Mouse (Mus musculus) MEL (cell line): ENCODE results near the gene Srsf10.

Experiments
- CHD2 ChIP-seq: IDR thresholded peaks from 2 replicates; pipeline ENCODE4 v1.6.1; 2011; ENCODE audit warnings: low read length, improper control_type of control experiment
- CTCF ChIP-seq, 3 experiments: IDR thresholded peaks in 2 of 3; conservative IDR thresholded peaks in 1 of 3; 2 replicates each; pipeline ENCODE4 v1.5.1; 2011 to 2012; ENCODE audit warnings: low read length in 3 of 3, low read depth in 2 of 3, mild to moderate bottlenecking in 2 of 3, improper control_type of control experiment in 1 of 3, inconsistent platforms in 1 of 3, mixed read lengths in 1 of 3, moderate library complexity in 1 of 3; ENCODE audit not compliant: control insufficient read depth in 1 of 3, insufficient read depth in 1 of 3, poor library complexity in 1 of 3, severe bottlenecking in 1 of 3
- E2F4 ChIP-seq: IDR thresholded peaks from 2 replicates; pipeline ENCODE4 v1.6.1; 2011; ENCODE audit warnings: low read depth, low read length, improper control_type of control experiment, borderline replicate concordance
- ETS1 ChIP-seq: IDR thresholded peaks from 2 replicates; pipeline ENCODE4 v1.6.1; 2012; ENCODE audit warnings: low read depth, mild to moderate bottlenecking, inconsistent platforms, low read length, improper control_type of control experiment, moderate library complexity
- MAX ChIP-seq: IDR thresholded peaks from 2 replicates; pipeline ENCODE4 v1.6.1; 2011; ENCODE audit warnings: low read length, improper control_type of control experiment
- MYC ChIP-seq: IDR thresholded peaks from 2 replicates; pipeline ENCODE4 v1.6.1; 2011; ENCODE audit warnings: low read depth, mild to moderate bottlenecking, low read length, improper control_type of control experiment, moderate library complexity
- POLR2A ChIP-seq, 2 experiments: IDR thresholded peaks; 2 replicates each; pipeline ENCODE4 v1.6.1; 2011 to 2012; ENCODE audit warnings: low read length in 2 of 2, mild to moderate bottlenecking in 2 of 2, control low read depth in 1 of 2, improper control_type of control experiment in 1 of 2, low read depth in 1 of 2, moderate library complexity in 1 of 2; ENCODE audit not compliant: control insufficient read depth in 1 of 2, insufficient read depth in 1 of 2, poor library complexity in 1 of 2
- USF2 ChIP-seq, 2 experiments: IDR thresholded peaks; 2 replicates each; pipeline ENCODE4 v1.6.1; 2011 to 2012; ENCODE audit warnings: improper control_type of control experiment in 2 of 2, low read length in 2 of 2, borderline replicate concordance in 1 of 2, inconsistent platforms in 1 of 2, low read depth in 1 of 2, mild to moderate bottlenecking in 1 of 2; ENCODE audit not compliant: insufficient read depth in 1 of 2
- ZMIZ1 ChIP-seq: IDR thresholded peaks from 2 replicates; pipeline ENCODE4 v1.6.1; 2012; ENCODE audit warnings: low read depth, mild to moderate bottlenecking, inconsistent platforms, low read length, improper control_type of control experiment, moderate library complexity

DNA sequence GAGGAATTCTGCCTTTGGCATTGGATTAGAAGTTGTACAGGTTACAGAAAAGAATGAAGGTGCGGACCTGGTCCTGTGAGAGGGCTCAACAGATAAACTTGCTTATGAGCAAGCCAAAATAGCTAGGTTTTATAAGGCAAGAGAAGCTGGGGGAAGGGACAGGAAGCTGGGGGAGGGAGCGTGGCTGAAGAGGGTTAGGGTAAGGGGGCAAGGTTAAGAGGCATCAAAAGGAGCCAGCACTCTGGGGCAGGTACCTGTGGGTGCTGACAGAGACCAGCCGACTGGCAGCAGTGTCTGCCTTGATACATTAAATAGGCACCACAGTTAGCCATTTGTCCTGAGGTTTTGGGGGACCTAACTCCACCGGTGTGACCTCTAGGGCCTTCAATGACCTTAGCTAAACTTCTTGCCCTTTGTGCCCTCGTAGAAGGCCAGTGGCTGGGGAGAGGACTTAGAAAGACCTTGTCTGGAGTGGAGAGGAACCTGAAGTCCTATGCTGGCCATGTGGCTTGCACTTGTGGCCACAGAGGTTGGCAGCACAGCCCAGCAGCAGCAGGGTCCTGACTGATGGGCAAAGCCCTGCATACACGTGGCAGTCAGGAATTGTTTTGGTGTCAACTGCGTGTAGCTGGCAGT, 28.5 kb downstream of the Srsf10 start:
- no peak for TF ChIP-seq POLR2A (IDR thresholded peaks at IDR 0.05; ENCODE audit: control insufficient read depth in 1 of 2, insufficient read depth in 1 of 2, low read depth in 1 of 2, low read length in 2 of 2, poor library complexity in 1 of 2)
- no peak for TF ChIP-seq CTCF (IDR thresholded peaks at IDR 0.05 in 2 of 3, conservative IDR thresholded peaks at IDR 0.05 in 1 of 3; ENCODE audit: control insufficient read depth in 1 of 3, insufficient read depth in 1 of 3, low read depth in 2 of 3, low read length in 3 of 3, poor library complexity in 1 of 3, severe bottlenecking in 1 of 3)
- TF ChIP-seq MYC, result no peak
- TF ChIP-seq ETS1, result no peak
- no peak for TF ChIP-seq ZMIZ1
- TF ChIP-seq MAX, result no peak
- no peak for TF ChIP-seq USF2 (IDR thresholded peaks at IDR 0.05; ENCODE audit: borderline replicate concordance in 1 of 2, insufficient read depth in 1 of 2, low read depth in 1 of 2, low read length in 2 of 2)
- no peak for TF ChIP-seq CHD2
- no peak for TF ChIP-seq E2F4
